Mouse (Mus musculus): Measurements from ENCODE around the gene Eif4a1. TPM values are rescaled to one million over a fixed set of nuclear protein-coding genes. Genes with fewer than 3 reads are reported as not detected.

Gene Eif4a1
- polyA plus RNA-seq, 1 experiment = 601 TPM

DNA sequence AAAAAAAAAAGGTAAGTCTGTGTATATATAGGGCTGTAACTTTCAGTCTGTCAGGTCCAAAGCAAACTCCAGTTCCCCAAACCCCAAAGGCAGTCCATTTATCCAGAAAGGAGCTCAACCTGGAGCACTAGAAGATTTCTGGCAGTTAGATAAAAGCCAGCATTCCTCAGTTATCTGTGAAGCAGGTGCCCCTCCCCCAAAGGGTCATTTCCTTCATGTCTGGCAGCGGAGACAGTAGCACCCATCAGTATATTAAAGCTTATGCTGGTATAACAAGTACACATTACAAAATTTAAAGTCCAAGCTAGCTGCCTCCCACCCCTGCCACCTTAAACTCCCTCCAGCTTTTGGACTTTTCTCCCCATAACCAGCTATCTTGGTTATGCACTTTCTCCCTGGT is 27.4 kb upstream of the Eif4a1 start:
- Histone ChIP-seq H3K27me3 (replicated peaks) (peaks cover 6% of the 10 kb centered on the region), H3K4me3 (replicated peaks) (no peak overlapping the region), H3K4me1 (peaks cover 41% of the 10 kb centered on the region), H3K36me3 (replicated peaks; ENCODE audit: low read length) (no peaks in the 10 kb centered on the region), H3K9me3 (peaks cover 5% of the 10 kb centered on the region)
- TF ChIP-seq FLI1 (IDR thresholded peaks at IDR 0.05; ENCODE audit: low read length) (no peak), GATA1 (IDR thresholded peaks at IDR 0.05; ENCODE audit: borderline replicate concordance, low read length) (no peak)

DNA sequence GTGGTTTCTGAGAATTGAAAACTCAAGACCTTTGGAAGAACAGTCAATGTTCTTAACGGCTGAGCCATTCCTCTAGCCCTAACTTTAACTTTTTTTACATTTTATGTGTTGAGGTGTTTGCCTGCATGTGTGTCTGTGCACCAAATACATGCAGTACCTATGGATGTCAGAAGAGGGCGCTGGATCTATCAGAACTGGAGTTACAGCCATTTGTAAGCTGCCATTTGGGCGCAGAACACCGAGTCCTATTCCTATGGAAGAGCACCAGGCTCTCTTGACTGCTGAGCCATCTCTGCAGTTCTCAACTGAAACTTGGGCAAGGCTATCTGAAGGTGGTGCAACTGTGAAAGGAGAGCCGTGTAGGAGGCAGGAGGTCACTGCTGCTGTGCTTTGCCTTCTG is 26.4 kb upstream of the Eif4a1 start:
- Histone ChIP-seq H3K4me1 (peaks cover 32% of the 10 kb centered on the region), H3K9me3 (peaks cover 5% of the 10 kb centered on the region), H3K27me3 (replicated peaks) (peaks cover 6% of the 10 kb centered on the region), H3K36me3 (replicated peaks; ENCODE audit: low read length) (no peaks in the 10 kb centered on the region), H3K4me3 (replicated peaks) (no peak overlapping the region)
- TF ChIP-seq GATA1 (IDR thresholded peaks at IDR 0.05; ENCODE audit: borderline replicate concordance, low read length) = no peak
- no peak for TF ChIP-seq FLI1 (IDR thresholded peaks at IDR 0.05; ENCODE audit: low read length)

GRCm38 (mm10) chr11:69697396-69697795 is 25.2 kb upstream of the Eif4a1 start:
- Histone ChIP-seq H3K27me3 (replicated peaks) (peaks cover 6% of the 10 kb centered on the region), H3K4me1 (peaks cover 42% of the 10 kb centered on the region), H3K36me3 (replicated peaks; ENCODE audit: low read length) (no peaks in the 10 kb centered on the region), H3K4me3 (replicated peaks) (no peak overlapping the region), H3K9me3 (peaks cover 5% of the 10 kb centered on the region)
- no peak for TF ChIP-seq FLI1 (IDR thresholded peaks at IDR 0.05; ENCODE audit: low read length)
- TF ChIP-seq GATA1 (IDR thresholded peaks at IDR 0.05; ENCODE audit: borderline replicate concordance, low read length) = no peak

DNA sequence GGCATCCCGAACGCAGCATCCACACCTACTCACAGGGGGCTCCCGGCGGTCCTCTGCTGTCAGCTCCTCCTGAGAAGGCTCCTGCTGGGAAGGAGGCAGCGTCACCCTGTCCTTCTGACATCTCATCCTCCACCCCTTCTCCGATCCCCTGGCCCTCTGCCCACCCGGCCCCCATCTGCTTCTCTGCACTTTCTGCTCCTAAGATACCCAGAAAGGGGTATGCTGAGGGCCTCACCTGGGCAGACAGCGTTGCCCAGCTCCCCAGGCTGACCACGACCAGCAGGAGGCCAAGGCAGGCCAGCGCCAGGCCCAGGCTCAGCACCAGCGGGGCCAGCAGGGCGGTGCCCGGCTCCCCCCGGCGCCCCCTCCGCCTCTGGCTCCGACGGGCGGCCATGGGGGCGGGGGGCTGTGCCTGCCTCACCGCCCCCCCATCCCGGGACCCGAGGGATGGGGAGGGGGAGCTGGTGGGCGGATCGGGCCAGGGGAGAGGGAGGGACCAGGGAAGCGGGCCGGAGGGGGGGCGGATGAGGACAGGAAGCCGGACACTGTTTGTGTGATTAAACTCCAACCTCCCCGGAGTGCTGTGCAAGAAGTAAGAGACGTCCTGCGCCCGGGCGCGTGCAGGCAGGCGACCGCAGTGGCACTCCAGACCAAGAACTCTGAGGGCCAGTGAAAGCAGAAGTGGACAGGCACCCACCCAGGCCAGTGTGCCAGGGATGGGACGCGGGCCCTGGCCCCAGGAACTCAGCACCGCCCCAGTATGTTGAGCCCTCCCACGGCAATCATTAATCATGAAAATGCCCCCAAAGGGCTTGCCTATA is 23.3 kb upstream of the Eif4a1 start, which contains the start of the genes Tnfsf12 and Tnfsfm13:
Gene Tnfsf12, minus strand, starts transcription at position 489 of the 821 bp plus-strand sequence.
Gene Tnfsfm13, minus strand, starts transcription at position 738 of the 821 bp plus-strand sequence.
- no peaks in the 10 kb centered on the region for H3K36me3 ChIP-seq (replicated peaks; ENCODE audit: low read length)
- TF ChIP-seq FLI1 (IDR thresholded peaks at IDR 0.05; ENCODE audit: low read length) (no peak), GATA1 (IDR thresholded peaks at IDR 0.05; ENCODE audit: borderline replicate concordance, low read length) (no peak)
- H3K27me3 ChIP-seq (replicated peaks) = peaks cover 6% of the 10 kb centered on the region
- peaks cover 5% of the 10 kb centered on the region for H3K9me3 ChIP-seq
- H3K4me3 ChIP-seq (replicated peaks) = peak within 1 kb of the TSS; percentile 87
- H3K4me1 ChIP-seq = peaks cover 53% of the 10 kb centered on the region

GRCm38 (mm10) chr11:69695046-69695360 is 22.8 kb upstream of the Eif4a1 start:
- peaks cover 5% of the 10 kb centered on the region for H3K9me3 ChIP-seq
- peaks cover 55% of the 10 kb centered on the region for H3K4me1 ChIP-seq
- peak overlapping the region; percentile 87 for H3K4me3 ChIP-seq (replicated peaks)
- TF ChIP-seq FLI1 (IDR thresholded peaks at IDR 0.05; ENCODE audit: low read length) = no peak
- TF ChIP-seq GATA1 (IDR thresholded peaks at IDR 0.05; ENCODE audit: borderline replicate concordance, low read length) = no peak
- H3K36me3 ChIP-seq (replicated peaks; ENCODE audit: low read length) = no peaks in the 10 kb centered on the region
- peaks cover 6% of the 10 kb centered on the region for H3K27me3 ChIP-seq (replicated peaks)

DNA sequence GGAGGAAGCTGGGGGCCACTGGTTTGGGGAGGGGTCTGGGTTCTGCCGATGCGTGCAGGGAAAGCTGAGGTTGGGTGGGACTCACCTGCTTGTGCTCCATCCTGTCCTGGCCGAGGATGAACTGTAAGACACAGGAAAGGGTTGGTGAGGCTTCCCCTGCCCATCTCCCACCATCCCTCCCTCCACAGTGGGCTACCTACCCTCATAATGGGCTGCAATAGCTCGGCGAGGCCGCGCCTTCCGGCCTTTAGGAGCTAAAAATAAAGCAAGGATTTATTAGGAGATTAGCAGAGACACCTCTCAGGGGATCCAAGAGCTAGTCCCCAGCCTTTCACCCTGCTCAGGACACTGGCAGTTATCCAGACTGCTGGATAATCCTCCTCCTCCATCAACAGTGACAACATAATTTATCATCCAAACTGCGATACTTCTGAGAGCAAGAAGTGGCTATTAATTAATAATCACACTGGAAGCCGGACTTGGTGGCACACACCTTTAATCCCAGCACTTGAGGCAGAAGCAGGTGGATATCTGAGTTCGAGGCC is 21.3 kb upstream of the Eif4a1 start:
- H3K36me3 ChIP-seq (replicated peaks; ENCODE audit: low read length) = no peaks in the 10 kb centered on the region
- H3K9me3 ChIP-seq = peaks cover under 1% of the 10 kb centered on the region
- H3K4me3 ChIP-seq (replicated peaks) = no peak overlapping the region
- peaks cover 61% of the 10 kb centered on the region for H3K4me1 ChIP-seq
- H3K27me3 ChIP-seq (replicated peaks) = peaks cover 6% of the 10 kb centered on the region
- TF ChIP-seq FLI1 (IDR thresholded peaks at IDR 0.05; ENCODE audit: low read length) (no peak), GATA1 (IDR thresholded peaks at IDR 0.05; ENCODE audit: borderline replicate concordance, low read length) (no peak)

DNA sequence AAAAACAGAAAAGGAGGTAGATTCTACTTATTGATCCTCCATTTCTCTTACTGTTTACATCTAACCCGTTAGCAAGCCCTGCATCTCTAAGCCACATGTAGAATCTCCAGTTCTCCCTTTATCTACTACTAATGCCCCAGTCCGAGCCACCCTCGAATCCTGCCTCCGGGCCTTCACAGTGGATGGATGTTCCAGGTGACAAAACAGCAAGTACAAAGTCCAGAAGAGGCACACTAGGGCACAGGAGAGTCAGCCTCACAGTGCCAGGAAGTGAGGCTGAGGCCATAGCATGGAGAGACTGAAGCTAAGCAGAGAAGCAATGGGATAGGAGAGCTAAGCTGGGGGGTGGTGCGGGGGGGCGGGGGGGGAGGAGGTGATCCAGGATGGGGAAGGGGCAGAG is 20.6 kb upstream of the Eif4a1 start:
- Histone ChIP-seq H3K9me3 (no peaks in the 10 kb centered on the region), H3K36me3 (replicated peaks; ENCODE audit: low read length) (no peaks in the 10 kb centered on the region), H3K4me3 (replicated peaks) (no peak overlapping the region), H3K4me1 (peaks cover 65% of the 10 kb centered on the region), H3K27me3 (replicated peaks) (peaks cover 6% of the 10 kb centered on the region)
- TF ChIP-seq FLI1 (IDR thresholded peaks at IDR 0.05; ENCODE audit: low read length) = no peak
- TF ChIP-seq GATA1 (IDR thresholded peaks at IDR 0.05; ENCODE audit: borderline replicate concordance, low read length) = no peak

DNA sequence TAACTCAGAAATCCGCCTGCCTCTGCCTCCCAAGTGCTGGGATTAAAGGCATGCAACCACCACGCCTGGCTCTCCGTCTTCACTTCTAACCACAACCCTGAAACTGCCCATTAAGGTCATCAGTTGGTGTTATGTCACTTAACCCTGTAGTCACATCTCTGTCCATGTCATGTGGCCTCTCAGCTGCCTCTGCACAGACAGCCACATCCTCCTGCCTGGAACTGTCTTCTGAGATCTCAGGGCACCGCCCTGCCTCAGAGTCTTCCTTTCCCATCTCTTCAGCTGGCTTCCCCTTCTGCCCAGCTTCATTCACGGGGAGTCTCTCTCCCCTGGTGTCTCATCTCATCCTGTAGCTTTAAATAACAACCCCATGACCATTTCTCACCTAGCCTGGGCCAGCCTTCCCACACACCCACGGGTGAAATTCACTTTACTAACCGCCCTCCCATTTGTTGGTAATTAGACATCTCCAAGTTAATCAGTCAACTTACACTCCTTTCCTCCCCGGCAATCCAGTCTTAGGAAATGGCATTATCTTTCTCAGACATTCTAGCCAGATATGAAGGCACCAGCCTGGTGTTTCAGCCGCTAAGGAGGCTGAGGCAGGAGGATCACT is 20.1 kb upstream of the Eif4a1 start:
- peaks cover 65% of the 10 kb centered on the region for H3K4me1 ChIP-seq
- H3K9me3 ChIP-seq = no peaks in the 10 kb centered on the region
- peaks cover 6% of the 10 kb centered on the region for H3K27me3 ChIP-seq (replicated peaks)
- peak overlapping the region; percentile 74 for H3K4me3 ChIP-seq (replicated peaks)
- TF ChIP-seq GATA1 (IDR thresholded peaks at IDR 0.05; ENCODE audit: borderline replicate concordance, low read length) = no peak
- no peak for TF ChIP-seq FLI1 (IDR thresholded peaks at IDR 0.05; ENCODE audit: low read length)
- H3K36me3 ChIP-seq (replicated peaks; ENCODE audit: low read length) = no peaks in the 10 kb centered on the region

- TF ChIP-seq GATA1 (IDR thresholded peaks at IDR 0.05; ENCODE audit: borderline replicate concordance, low read length) = no peak
- no peak for TF ChIP-seq FLI1 (IDR thresholded peaks at IDR 0.05; ENCODE audit: low read length)
- Histone ChIP-seq H3K4me3 (replicated peaks) (no peak overlapping the region), H3K36me3 (replicated peaks; ENCODE audit: low read length) (no peaks in the 10 kb centered on the region), H3K27me3 (replicated peaks) (peaks cover 7% of the 10 kb centered on the region), H3K4me1 (peaks cover 72% of the 10 kb centered on the region), H3K9me3 (no peaks in the 10 kb centered on the region)
Observed at GRCm38 (mm10) chr11:69689891-69690290, 17.7 kb upstream of the Eif4a1 start.

DNA sequence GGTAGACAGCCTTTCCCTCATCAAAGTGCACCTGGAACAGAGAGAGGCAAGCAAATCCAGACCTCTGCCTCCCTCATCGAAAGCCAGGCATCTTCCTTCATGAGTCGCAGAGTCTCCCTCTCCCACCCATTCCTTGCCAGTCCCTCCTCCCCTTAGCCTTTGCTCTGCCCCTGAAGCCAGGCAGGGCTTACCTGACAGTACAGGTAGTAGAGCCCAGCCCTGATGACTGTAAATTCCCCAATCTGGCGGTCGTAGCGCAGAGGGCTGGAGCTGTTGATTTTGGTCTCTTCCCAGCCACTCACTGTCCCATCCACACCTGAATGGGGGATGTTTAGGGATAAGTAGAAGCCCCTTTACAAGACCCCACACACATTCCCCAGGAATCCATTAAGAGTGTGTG is 14.8 kb upstream of the Eif4a1 start:
- peaks cover 73% of the 10 kb centered on the region for H3K4me1 ChIP-seq
- no peaks in the 10 kb centered on the region for H3K36me3 ChIP-seq (replicated peaks; ENCODE audit: low read length)
- H3K4me3 ChIP-seq (replicated peaks) = no peak overlapping the region
- H3K9me3 ChIP-seq = no peaks in the 10 kb centered on the region
- TF ChIP-seq GATA1 (IDR thresholded peaks at IDR 0.05; ENCODE audit: borderline replicate concordance, low read length) (no peak), FLI1 (IDR thresholded peaks at IDR 0.05; ENCODE audit: low read length) (no peak)
- peaks cover 15% of the 10 kb centered on the region for H3K27me3 ChIP-seq (replicated peaks)

All from megakaryocyte, embryonic 14.5 days (primary cell).